Mouse (Mus musculus): ENCODE measurements at regions not wholly inside any gene's neighbourhood (a gene's known extent, or its start where the extent isn't known, plus 50 kb on each side); places are given as distances from the start of the nearest gene placed in this dataset.

DNA sequence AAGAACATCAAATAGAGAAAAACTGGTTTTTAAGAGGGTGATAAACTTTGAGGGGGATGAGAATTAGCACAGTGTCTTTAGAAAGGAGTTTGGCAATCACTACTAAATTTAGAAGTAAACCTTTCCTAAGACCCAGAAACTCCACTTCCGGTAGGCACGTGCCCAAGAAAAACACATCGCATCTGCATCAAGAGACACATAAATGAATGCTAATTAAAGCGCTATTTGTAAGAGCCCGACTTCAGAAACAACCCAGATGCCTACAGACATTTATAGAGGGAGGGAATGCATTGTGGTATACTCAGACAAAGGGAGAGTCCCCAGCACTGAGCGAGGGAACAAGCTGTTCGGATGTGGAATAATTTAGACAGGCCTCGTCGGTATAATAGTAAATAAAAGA lies 688.5 kb downstream of the Tns3 start:
- no peak overlapping the region for H3K27ac ChIP-seq

DNA sequence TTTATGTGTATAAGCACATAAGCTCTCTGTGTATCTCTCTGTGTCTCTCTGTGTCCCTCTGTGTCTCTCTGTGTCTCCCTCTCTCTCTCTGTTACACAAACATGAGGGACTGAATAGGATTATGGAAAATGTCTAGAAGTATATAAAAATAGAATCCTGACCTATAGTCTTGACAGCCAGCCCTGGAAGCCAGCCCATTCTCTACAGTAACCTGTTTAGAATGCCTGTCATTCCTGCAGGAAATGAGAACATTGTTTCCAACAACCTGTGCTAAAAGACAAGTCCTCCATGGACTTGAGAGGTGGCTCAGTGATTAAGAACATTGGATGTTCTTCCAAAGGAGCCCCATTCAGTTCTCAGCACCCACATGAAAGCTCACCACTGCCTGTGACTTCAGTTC lies 714.4 kb downstream of the Tns3 start:
- ATAC-seq (ENCODE audit: low FRiP score), result no peak
- H3K4me3 ChIP-seq (replicated peaks; ENCODE audit: low read length), result no peak overlapping the region

More for the DNA sequence above, 688.5 kb downstream of the Tns3 start:
- H3K36me3 ChIP-seq (replicated peaks; ENCODE audit: control insufficient read depth, insufficient read depth), result no peaks in the 10 kb centered on the region
- H3K4me2 ChIP-seq (replicated peaks), result no peak overlapping the region
- no peak overlapping the region for H3K9ac ChIP-seq
- no peak overlapping the region for H3K4me3 ChIP-seq (replicated peaks; ENCODE audit: low read length)
- H3K9me3 ChIP-seq (ENCODE audit: control insufficient read depth, low read length), result no peaks in the 10 kb centered on the region
- H3K4me1 ChIP-seq (replicated peaks; ENCODE audit: control insufficient read depth, insufficient read depth, low read length), result no peaks in the 10 kb centered on the region
- H3K27me3 ChIP-seq (ENCODE audit: control insufficient read depth, insufficient read depth, low read length), result no peaks in the 10 kb centered on the region
- no peak for DNase-seq (ENCODE audit: low spot score)
- 45% methylated on average over 9 of the region's 9 CpGs for WGBS
- no peak for ATAC-seq (ENCODE audit: low FRiP score)

DNA sequence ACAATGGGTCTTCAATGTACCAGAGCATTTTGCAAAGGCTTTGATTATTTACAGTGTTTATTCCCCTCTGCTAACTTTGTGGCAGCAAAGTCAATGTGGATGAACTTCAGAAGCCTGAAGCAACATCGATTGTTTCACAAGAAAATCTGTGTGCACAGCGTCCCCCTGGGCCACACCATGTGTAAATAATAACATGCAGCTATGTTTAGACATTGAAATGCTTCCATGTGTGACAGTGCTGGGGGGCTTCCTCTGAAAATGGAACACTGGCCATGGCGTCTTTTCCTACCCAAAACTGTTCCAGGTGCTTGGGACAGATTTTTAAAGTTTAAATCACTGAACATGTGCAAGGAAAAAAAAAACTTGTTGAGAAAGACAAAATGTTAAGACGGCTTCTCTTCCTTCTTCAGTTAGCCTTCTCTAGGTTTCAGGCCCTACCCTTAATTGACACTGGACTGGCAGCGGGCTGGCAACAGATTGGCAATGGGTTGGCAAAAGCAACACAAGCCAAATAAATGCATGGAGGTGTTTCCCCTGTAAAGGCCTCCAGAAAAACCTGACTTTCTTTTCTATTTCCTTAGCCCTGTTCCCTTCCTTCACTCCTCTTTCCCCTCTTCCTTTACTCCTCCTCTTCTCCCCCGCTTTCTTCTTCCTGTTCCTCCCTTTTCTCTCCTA lies 715.0 kb downstream of the Tns3 start:
- no peak overlapping the region for H3K4me2 ChIP-seq (replicated peaks)
- DNase-seq (ENCODE audit: low spot score) (no peak), ATAC-seq (ENCODE audit: low FRiP score) (no peak)
- H3K27ac ChIP-seq, result no peak overlapping the region
- H3K36me3 ChIP-seq (replicated peaks; ENCODE audit: control insufficient read depth, insufficient read depth), result no peaks in the 10 kb centered on the region
- 78% methylated on average over 6 of the region's 6 CpGs for WGBS
- H3K4me3 ChIP-seq (replicated peaks; ENCODE audit: low read length), result no peak overlapping the region
- no peak overlapping the region for H3K9ac ChIP-seq
- H3K9me3 ChIP-seq (ENCODE audit: control insufficient read depth, low read length), result no peaks in the 10 kb centered on the region
- H3K27me3 ChIP-seq (ENCODE audit: control insufficient read depth, insufficient read depth, low read length), result no peaks in the 10 kb centered on the region
- no peaks in the 10 kb centered on the region for H3K4me1 ChIP-seq (replicated peaks; ENCODE audit: control insufficient read depth, insufficient read depth, low read length)

More for the DNA sequence above, 714.4 kb downstream of the Tns3 start:
- Histone ChIP-seq H3K27ac (no peak overlapping the region), H3K4me1 (replicated peaks; ENCODE audit: control insufficient read depth, insufficient read depth, low read length) (no peaks in the 10 kb centered on the region), H3K36me3 (replicated peaks; ENCODE audit: control insufficient read depth, insufficient read depth) (no peaks in the 10 kb centered on the region), H3K9me3 (ENCODE audit: control insufficient read depth, low read length) (no peaks in the 10 kb centered on the region), H3K27me3 (ENCODE audit: control insufficient read depth, insufficient read depth, low read length) (no peaks in the 10 kb centered on the region), H3K4me2 (replicated peaks) (no peak overlapping the region), H3K9ac (no peak overlapping the region)
- no peak for DNase-seq (ENCODE audit: low spot score)

DNA sequence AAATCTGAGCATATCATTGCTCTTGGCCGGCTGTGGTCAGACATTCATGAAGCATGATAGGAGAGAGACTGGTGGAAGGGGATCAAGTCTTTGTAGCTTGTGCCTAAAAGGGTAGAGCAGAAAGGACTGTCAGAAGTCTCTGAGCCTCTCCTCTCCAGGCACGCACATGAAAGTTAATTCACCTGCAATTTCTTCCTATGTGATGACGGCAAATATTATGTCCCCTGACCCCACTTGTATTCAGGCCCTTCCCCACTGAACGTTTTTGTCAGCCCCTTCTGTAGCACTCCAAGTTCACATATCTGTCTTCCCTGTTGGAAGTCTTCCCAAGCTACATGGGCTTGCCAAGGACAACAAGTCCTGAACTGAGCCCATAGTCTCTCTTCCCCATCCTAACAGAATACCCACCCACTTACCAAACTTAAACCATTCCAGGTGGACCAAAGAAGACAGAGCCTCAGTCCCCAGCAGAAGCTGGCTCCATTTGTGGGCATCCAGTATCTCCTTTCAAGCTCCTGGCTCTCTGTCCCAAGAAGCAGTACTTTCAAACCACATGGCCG lies 719.3 kb downstream of the Tns3 start:
- no peak overlapping the region for H3K27ac ChIP-seq
- no peaks in the 10 kb centered on the region for H3K36me3 ChIP-seq (replicated peaks; ENCODE audit: control insufficient read depth, insufficient read depth)
- H3K4me1 ChIP-seq (replicated peaks; ENCODE audit: control insufficient read depth, insufficient read depth, low read length), result no peaks in the 10 kb centered on the region
- ATAC-seq (ENCODE audit: low FRiP score) (no peak), DNase-seq (ENCODE audit: low spot score) (no peak)
- H3K9me3 ChIP-seq (ENCODE audit: control insufficient read depth, low read length), result no peaks in the 10 kb centered on the region
- H3K4me2 ChIP-seq (replicated peaks), result no peak overlapping the region
- no peaks in the 10 kb centered on the region for H3K27me3 ChIP-seq (ENCODE audit: control insufficient read depth, insufficient read depth, low read length)
- WGBS, result 84% methylated on average over 5 of the region's 5 CpGs
- no peak overlapping the region for H3K9ac ChIP-seq
- no peak overlapping the region for H3K4me3 ChIP-seq (replicated peaks; ENCODE audit: low read length)

DNA sequence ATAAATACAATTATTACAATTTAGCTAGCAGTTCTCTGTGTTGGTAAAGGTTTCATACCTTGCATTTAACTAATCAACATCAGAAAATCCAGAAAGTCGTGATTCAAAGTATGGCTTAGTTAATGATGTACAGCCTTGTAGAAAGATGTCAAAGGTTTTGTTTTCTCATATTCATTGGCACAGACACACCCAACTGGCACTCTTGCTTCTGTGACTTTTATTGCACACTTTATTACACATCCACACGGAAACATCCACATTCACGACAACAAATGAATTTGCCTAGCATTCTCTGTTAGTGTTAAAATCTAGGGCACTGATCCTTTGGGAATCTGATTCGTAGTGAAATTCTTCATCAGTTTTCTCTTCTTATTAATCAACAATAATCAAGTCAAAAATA lies 720.0 kb downstream of the Tns3 start:
- Histone ChIP-seq H3K4me2 (replicated peaks) (no peak overlapping the region), H3K27me3 (ENCODE audit: control insufficient read depth, insufficient read depth, low read length) (no peaks in the 10 kb centered on the region), H3K9me3 (ENCODE audit: control insufficient read depth, low read length) (no peaks in the 10 kb centered on the region), H3K4me3 (replicated peaks; ENCODE audit: low read length) (no peak overlapping the region), H3K36me3 (replicated peaks; ENCODE audit: control insufficient read depth, insufficient read depth) (no peaks in the 10 kb centered on the region), H3K27ac (no peak overlapping the region), H3K4me1 (replicated peaks; ENCODE audit: control insufficient read depth, insufficient read depth, low read length) (no peaks in the 10 kb centered on the region), H3K9ac (no peak overlapping the region)
- WGBS, result 90% methylated on average over 4 of the region's 4 CpGs
- DNase-seq (ENCODE audit: low spot score), result no peak
- no peak for ATAC-seq (ENCODE audit: low FRiP score)

DNA sequence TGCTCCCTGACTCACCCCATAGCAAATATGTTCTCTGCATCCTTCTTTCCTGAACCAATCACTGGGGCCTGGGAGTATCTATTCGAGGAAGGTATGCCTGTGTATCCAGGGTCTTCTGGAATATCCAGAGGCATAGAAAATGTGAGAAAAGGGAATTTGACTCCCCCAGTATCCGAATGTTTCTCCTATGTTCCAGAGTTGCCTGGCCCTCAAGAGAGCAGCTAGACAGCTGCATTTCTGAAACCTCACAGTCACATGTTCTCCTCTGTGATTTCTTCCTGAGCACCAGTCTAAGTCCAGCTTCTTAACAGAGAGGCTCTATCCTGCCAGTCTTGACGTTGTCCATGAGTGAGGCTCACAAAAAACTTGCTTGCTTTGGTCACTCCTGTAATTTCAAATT lies 719.9 kb upstream of the Igfbp3 start:
- Histone ChIP-seq H3K27ac (no peak overlapping the region), H3K4me1 (replicated peaks; ENCODE audit: control insufficient read depth, insufficient read depth, low read length) (no peaks in the 10 kb centered on the region), H3K4me3 (replicated peaks; ENCODE audit: low read length) (no peak overlapping the region), H3K27me3 (ENCODE audit: control insufficient read depth, insufficient read depth, low read length) (no peaks in the 10 kb centered on the region), H3K36me3 (replicated peaks; ENCODE audit: control insufficient read depth, insufficient read depth) (no peaks in the 10 kb centered on the region), H3K4me2 (replicated peaks) (no peak overlapping the region), H3K9ac (no peak overlapping the region), H3K9me3 (ENCODE audit: control insufficient read depth, low read length) (no peaks in the 10 kb centered on the region)
- no peak for DNase-seq (ENCODE audit: low spot score)
- no peak for ATAC-seq (ENCODE audit: low FRiP score)
- 83% methylated on average over 3 of the region's 3 CpGs for WGBS

DNA sequence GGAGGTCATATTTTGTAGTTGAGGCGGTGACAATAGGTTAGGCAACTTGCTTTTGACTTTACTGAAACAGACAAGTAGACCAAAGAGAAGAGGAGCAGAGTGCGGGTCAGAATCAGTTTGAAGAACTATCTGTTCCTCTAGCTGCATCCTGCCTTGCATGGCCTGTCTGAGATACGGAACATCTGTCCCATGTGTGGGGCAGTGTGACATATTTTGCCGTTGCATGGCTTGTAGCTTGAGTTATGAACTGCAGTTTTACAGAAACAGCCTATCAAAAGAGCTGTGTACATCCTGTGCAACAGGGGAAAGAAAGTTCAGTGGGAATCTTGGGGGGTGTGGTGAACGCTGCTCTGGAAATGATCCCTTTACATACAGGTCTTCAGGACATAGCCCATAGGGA lies 718.9 kb upstream of the Igfbp3 start:
- 89% methylated on average over 5 of the region's 5 CpGs for WGBS
- DNase-seq (ENCODE audit: low spot score), result no peak
- no peaks in the 10 kb centered on the region for H3K4me1 ChIP-seq (replicated peaks; ENCODE audit: control insufficient read depth, insufficient read depth, low read length)

DNA sequence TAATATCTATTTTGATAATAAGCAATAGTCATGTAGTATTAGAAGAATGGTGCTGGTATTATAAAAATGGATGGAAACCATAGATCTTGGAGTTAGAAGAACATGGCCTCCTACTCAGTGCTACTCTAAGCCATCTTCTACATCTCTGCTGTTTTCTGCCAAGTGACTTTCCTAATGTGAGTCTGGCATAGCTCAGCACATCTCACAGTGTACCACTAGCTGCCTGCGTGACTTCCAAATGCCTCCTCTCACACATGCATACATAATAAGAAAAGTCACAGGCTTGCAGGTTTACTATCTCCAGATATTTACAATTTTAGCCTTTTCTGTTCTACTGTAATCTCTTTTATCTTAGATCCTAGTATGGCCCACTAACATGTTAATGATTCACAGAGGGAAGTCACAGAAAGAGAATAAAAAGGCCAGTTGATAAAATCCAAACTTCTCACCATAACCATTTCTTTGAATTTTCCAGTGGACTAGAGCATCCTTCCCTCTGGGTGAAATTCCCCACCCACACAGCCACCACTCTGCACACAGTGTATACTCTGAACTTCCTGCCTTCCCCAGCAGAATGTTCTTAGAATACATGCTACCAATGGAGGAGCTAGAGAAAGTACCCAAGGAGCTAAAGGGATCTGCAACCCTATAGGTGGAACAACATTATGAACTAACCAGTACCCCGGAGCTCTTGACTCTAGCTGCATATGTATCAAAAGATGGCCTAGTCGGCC lies 717.5 kb upstream of the Igfbp3 start:
- 88% methylated on average over 2 of the region's 3 CpGs for WGBS
- no peak for ATAC-seq (ENCODE audit: low FRiP score)

More for the DNA sequence above, 718.9 kb upstream of the Igfbp3 start:
- Histone ChIP-seq H3K27me3 (ENCODE audit: control insufficient read depth, insufficient read depth, low read length) (no peaks in the 10 kb centered on the region), H3K36me3 (replicated peaks; ENCODE audit: control insufficient read depth, insufficient read depth) (no peaks in the 10 kb centered on the region), H3K9ac (no peak overlapping the region), H3K9me3 (ENCODE audit: control insufficient read depth, low read length) (0 out of 2 replicates have a peak, but pooled peaks cover 2% of the 10 kb centered on the region), H3K27ac (no peak overlapping the region), H3K4me2 (replicated peaks) (no peak overlapping the region), H3K4me3 (replicated peaks; ENCODE audit: low read length) (no peak overlapping the region)
- ATAC-seq (ENCODE audit: low FRiP score), result no peak

DNA sequence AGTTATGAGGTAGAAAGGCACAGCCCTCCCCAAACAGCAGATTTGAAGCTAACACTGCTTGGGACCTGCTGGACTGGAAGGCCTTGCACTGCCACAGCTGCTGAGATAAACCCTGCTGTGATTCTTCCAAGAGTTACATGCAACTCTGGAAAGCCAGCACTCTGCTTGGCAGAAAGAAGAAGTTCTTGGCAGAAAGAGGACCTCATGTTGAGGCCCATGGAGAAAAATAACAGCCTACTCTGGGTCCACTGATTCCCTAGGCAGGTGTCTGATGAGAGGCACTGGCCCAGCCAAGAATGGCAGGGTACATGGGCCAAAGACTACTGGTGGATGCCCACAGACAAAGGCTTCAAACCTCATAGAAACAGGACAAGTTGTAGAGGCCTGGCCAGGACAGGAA lies 714.0 kb upstream of the Igfbp3 start:
- H3K4me3 ChIP-seq (replicated peaks; ENCODE audit: low read length), result no peak overlapping the region
- no peak overlapping the region for H3K27ac ChIP-seq
- H3K9me3 ChIP-seq (ENCODE audit: control insufficient read depth, low read length), result 0 out of 2 replicates have a peak, but pooled peaks cover 3% of the 10 kb centered on the region
- H3K27me3 ChIP-seq (ENCODE audit: control insufficient read depth, insufficient read depth, low read length), result no peaks in the 10 kb centered on the region
- H3K9ac ChIP-seq, result no peak overlapping the region
- no peak overlapping the region for H3K4me2 ChIP-seq (replicated peaks)
- DNase-seq (ENCODE audit: low spot score), result no peak
- ATAC-seq (ENCODE audit: low FRiP score), result no peak
- H3K36me3 ChIP-seq (replicated peaks; ENCODE audit: control insufficient read depth, insufficient read depth), result no peaks in the 10 kb centered on the region
- H3K4me1 ChIP-seq (replicated peaks; ENCODE audit: control insufficient read depth, insufficient read depth, low read length), result no peaks in the 10 kb centered on the region

More for the DNA sequence above, 717.5 kb upstream of the Igfbp3 start:
- H3K9ac ChIP-seq, result no peak overlapping the region
- no peak overlapping the region for H3K4me3 ChIP-seq (replicated peaks; ENCODE audit: low read length)
- 0 out of 2 replicates have a peak, but pooled peaks cover 3% of the 10 kb centered on the region for H3K9me3 ChIP-seq (ENCODE audit: control insufficient read depth, low read length)
- DNase-seq (ENCODE audit: low spot score), result no peak
- H3K4me2 ChIP-seq (replicated peaks), result no peak overlapping the region
- H3K27ac ChIP-seq, result no peak overlapping the region
- no peaks in the 10 kb centered on the region for H3K36me3 ChIP-seq (replicated peaks; ENCODE audit: control insufficient read depth, insufficient read depth)
- H3K4me1 ChIP-seq (replicated peaks; ENCODE audit: control insufficient read depth, insufficient read depth, low read length), result no peaks in the 10 kb centered on the region
- no peaks in the 10 kb centered on the region for H3K27me3 ChIP-seq (ENCODE audit: control insufficient read depth, insufficient read depth, low read length)

Measured in hindbrain, embryonic 14.5 days (tissue).